Mouse (Mus musculus) hindbrain, embryonic 14.5 days (tissue): ENCODE results near the gene Sfxn5. TPM values are rescaled to one million over a fixed set of nuclear protein-coding genes. Genes with fewer than 3 reads are reported as not detected.
A peak's percentile ranks its signal among the peaks of the same experiment; 100 is the strongest.

Experiments
- ATAC-seq: fragments of 200-750 bp; cut with Nextera tagmentation; 2 replicates; pipeline ENCODE4 v1.8.0; 2017; ENCODE audit warnings: moderate number of reproducible peaks, mild to moderate bottlenecking, moderate TSS enrichment, moderate library complexity; ENCODE audit not compliant: low FRiP score
- DNase-seq: peaks from one replicate; pipeline ENCODE4 v3.0.0-alpha.2; 2015; ENCODE audit warnings: low spot score
- H3K27ac ChIP-seq: fragments of 300-500 bp; sonication (generic); 2 replicates; pipeline ENCODE4 v1.5.1; 2014; ENCODE audit warnings: mild to moderate bottlenecking, moderate library complexity
- H3K27me3 ChIP-seq: fragments of 300-500 bp; sonication (generic); 2 replicates; pipeline ENCODE4 v1.6.1; 2014; ENCODE audit warnings: mild to moderate bottlenecking, low read length, mixed read lengths; ENCODE audit not compliant: control insufficient read depth, insufficient read depth
- H3K36me3 ChIP-seq: fragments of 300-500 bp; sonication (generic); replicated peaks from 2 replicates; pipeline ENCODE4 v1.6.1; 2014; ENCODE audit not compliant: control insufficient read depth, insufficient read depth
- H3K4me1 ChIP-seq: fragments of 300-500 bp; sonication (generic); replicated peaks from 2 replicates; pipeline ENCODE4 v1.6.1; 2014; ENCODE audit warnings: antibody characterized with exemption, low read length, mixed read lengths; ENCODE audit not compliant: control insufficient read depth, insufficient read depth
- H3K4me2 ChIP-seq: fragments of 300-500 bp; sonication (generic); replicated peaks from 2 replicates; pipeline ENCODE4 v1.6.1; 2014; ENCODE audit warnings: mild to moderate bottlenecking, moderate library complexity
- H3K4me3 ChIP-seq: fragments of 300-500 bp; sonication (generic); replicated peaks from 2 replicates; pipeline ENCODE4 v1.5.1; 2014; ENCODE audit warnings: mild to moderate bottlenecking, low read length
- H3K9ac ChIP-seq: fragments of 300-500 bp; sonication (generic); 2 replicates; pipeline ENCODE4 v1.6.1; 2014
- H3K9me3 ChIP-seq: fragments of 300-500 bp; sonication (generic); 2 replicates; pipeline ENCODE4 v1.6.1; 2016; ENCODE audit warnings: low read length; ENCODE audit not compliant: control insufficient read depth
- whole genome bisulfite sequencing: fragments of 180-500 bp; shearing (Covaris S2); extraction: QIAGEN DNeasy Blood & Tissue Kit; methylation state at CpG from one replicate; pipeline ENCODE4 v1.1.7; 2014; 5-methylcytosine and 5-hydroxymethylcytosine counted together
- polyA plus RNA-seq: library from polyadenylated mRNA; unstranded; fragments of >200 nt; fragmentation: Nextera tagmentation; extraction: Ambion mirVana; gene quantifications from 2 replicates; pipeline ENCODE4 v1.2.1, GENCODE M21; 2014

Sfxn5 gene
- polyA plus RNA-seq, 1 experiment from 2014 or later, result 30.4 TPM

DNA sequence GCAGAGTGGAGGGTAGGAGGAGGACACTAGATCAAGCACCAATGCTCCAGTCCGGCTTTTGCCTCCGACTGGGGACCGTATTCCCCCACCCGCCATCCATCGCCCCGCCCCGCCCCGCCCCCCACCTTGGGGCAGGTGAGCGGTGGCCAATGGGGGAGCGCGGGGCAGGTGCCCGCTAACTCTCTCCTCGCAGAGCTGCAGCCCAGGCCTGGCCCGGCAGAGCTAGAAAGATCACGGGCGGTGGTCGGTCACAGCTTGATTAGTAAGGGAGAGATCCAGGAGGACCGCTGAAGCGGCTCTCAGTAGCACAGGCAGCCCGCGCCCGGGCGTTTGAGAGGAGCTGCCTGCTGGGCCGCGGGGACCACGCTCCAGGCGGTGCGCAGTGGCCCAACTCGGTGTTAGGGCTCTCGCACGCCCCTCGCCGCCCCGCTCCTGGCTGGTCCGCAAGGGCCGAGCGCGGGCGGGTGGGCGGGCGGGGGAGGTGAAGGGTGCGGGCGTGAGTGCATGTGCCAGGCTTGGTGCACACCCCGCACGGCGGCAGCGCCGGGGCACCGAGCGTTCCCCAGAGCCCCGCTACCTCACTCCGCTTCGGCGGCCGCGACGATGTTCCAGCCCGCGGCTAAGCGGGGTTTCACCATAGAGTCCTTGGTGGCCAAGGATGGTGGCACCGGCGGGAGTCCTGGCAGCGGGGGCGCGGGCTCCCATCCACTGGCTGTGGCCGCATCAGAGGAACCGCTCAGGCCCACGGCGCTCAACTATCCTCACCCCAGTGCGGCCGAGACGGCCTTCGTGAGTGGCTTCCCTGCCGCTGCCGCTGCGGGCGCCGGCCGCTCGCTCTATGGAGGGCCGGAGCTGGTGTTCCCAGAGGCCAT lies 145.6 kb downstream of the Sfxn5 start, which contains the start of gene Emx1:
TSS of gene Emx1 (plus strand) at position 99 of the 872 bp plus-strand sequence.
- Histone ChIP-seq H3K9me3 (no peaks in the 10 kb centered on the region), H3K4me1 (peaks cover 14% of the 10 kb centered on the region; the same call in 1 of the 2 replicates), H3K4me3 (peak within 1 kb of the TSS; percentile 31), H3K27ac (no peak within 1 kb of the TSS), H3K36me3 (no peaks in the 10 kb centered on the region), H3K4me2 (peak within 1 kb of the TSS; percentile 57), H3K27me3 (peaks cover 95% of the 10 kb centered on the region), H3K9ac (peak within 1 kb of the TSS; percentile 18; the same call in 1 of the 2 replicates)
- DNase-seq (no peak), ATAC-seq (peak; percentile 54; the same call in 1 of the 2 replicates)
- WGBS, result under 1% methylated on average over 80 of the region's 81 CpGs

DNA sequence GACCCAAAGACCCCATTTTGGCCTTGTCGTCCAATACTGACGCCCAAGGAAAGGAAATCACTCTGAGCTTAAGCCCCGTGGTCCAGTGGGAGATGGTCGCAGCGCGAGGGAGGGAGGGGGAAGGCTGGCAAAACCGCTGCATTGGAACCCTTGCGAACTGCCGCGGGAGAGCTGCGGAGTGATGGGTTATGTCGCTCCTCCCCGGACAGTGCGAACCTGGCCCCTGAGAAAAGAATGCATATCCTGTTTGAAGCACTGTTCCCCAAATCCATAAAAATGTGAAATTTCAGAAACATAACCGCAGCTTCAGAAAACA lies 146.5 kb downstream of the Sfxn5 start:
- WGBS, result under 1% methylated on average over 15 of the region's 15 CpGs
- Histone ChIP-seq H3K9ac (no peak overlapping the region), H3K27ac (no peak overlapping the region), H3K36me3 (no peaks in the 10 kb centered on the region), H3K4me3 (no peak overlapping the region), H3K9me3 (no peaks in the 10 kb centered on the region), H3K27me3 (peaks cover 86% of the 10 kb centered on the region), H3K4me1 (peaks cover 14% of the 10 kb centered on the region; the same call in 1 of the 2 replicates), H3K4me2 (no peak overlapping the region; the same call in 1 of the 2 replicates)
- ATAC-seq, result no peak
- DNase-seq, result no peak

DNA sequence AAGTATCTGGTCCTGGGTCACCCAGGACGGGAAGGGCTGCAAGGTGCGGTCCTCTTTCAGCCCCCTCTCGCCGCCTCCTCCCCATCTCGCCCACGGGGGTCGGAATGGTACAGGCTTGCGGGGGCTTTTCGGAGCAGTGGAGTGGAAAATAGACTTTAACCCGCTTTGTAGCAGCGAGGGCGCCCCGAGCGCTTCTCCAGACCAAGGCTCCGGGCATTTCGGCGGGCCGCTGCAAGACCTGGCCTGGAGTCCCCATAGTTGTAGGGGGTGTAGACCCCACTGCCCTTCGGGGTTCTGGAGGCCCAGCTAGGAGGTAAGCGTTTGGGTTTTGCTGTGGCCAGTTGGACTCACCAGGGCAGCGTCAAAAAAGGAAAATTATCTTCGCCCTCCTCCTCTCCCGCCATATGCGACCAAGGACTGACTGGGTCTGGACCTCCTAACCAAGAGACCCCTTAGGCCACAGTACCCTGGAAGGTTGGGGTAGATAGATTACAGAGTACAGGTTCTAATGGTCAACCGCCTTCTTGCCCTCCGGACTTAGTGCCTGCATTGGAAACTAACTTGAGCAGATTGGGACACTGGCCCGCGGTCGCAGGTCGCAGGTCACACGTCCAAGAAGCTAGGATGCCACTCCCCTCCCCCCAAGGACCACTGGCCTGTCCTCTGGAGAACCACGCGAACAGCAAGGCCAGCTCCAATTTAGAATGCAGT lies 147.0 kb downstream of the Sfxn5 start:
- no peaks in the 10 kb centered on the region for H3K36me3 ChIP-seq
- H3K27ac ChIP-seq, result no peak overlapping the region
- peaks cover 14% of the 10 kb centered on the region; the same call in 1 of the 2 replicates for H3K4me1 ChIP-seq
- H3K9ac ChIP-seq, result no peak overlapping the region
- 1% methylated on average over 33 of the region's 33 CpGs for WGBS
- no peak overlapping the region for H3K4me2 ChIP-seq
- no peak overlapping the region for H3K4me3 ChIP-seq
- no peak for DNase-seq
- ATAC-seq, result no peak
- H3K27me3 ChIP-seq, result peaks cover 81% of the 10 kb centered on the region
- no peaks in the 10 kb centered on the region for H3K9me3 ChIP-seq

DNA sequence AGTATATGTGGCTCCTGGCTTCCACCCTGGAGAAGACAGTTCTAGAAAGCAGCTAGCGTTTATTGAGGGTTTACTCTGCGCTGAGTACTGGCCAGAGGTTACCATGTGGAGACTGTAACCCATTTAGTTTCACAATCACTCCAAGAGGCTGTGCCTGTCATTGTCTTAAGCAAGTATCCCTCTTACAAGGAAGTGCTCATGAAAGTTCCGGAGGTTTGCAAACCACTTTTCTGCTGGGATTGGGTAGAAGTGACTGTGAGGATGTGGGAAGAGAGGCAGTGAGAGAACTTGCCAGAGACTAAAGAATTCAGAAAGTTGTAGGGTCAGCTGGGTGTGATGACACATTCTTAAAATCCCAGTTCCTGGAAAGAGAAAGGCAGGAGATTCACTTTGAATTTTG lies 149.3 kb downstream of the Sfxn5 start:
- no peak for DNase-seq
- no peak for ATAC-seq
- peaks cover 64% of the 10 kb centered on the region for H3K27me3 ChIP-seq
- WGBS, result 56% methylated on average over 3 of the region's 3 CpGs
- H3K4me3 ChIP-seq, result no peak overlapping the region
- no peak overlapping the region for H3K4me2 ChIP-seq
- H3K27ac ChIP-seq, result no peak overlapping the region
- H3K9ac ChIP-seq, result no peak overlapping the region
- no peaks in the 10 kb centered on the region for H3K9me3 ChIP-seq
- peaks cover 14% of the 10 kb centered on the region; the same call in 1 of the 2 replicates for H3K4me1 ChIP-seq
- no peaks in the 10 kb centered on the region for H3K36me3 ChIP-seq

DNA sequence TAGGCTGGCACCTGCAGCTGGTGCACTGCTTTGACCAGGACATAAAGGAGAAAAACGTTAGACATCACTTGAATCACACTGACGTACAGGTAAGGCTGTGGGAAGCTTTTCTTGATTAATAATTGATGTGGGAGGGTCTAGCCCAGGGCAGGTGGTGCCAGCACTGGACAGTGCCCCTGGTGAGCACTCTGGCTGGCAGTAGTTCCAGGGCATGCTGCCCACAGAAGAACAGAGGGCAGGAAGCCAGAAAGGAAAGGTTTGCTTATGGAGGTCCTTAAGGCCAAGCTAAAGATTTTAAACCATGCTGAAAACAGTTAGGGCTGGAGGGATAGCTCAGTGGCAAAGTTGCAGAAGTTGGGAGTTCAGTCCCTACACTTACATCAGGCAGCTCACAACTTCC lies 153.2 kb downstream of the Sfxn5 start:
- Histone ChIP-seq H3K27ac (no peak overlapping the region), H3K4me1 (no peaks in the 10 kb centered on the region), H3K27me3 (peaks cover 26% of the 10 kb centered on the region), H3K4me3 (no peak overlapping the region), H3K9ac (no peak overlapping the region), H3K9me3 (no peaks in the 10 kb centered on the region), H3K36me3 (no peaks in the 10 kb centered on the region), H3K4me2 (no peak overlapping the region)
- ATAC-seq (no peak), DNase-seq (no peak)
- WGBS, result 72% methylated on average over 2 of the region's 2 CpGs

DNA sequence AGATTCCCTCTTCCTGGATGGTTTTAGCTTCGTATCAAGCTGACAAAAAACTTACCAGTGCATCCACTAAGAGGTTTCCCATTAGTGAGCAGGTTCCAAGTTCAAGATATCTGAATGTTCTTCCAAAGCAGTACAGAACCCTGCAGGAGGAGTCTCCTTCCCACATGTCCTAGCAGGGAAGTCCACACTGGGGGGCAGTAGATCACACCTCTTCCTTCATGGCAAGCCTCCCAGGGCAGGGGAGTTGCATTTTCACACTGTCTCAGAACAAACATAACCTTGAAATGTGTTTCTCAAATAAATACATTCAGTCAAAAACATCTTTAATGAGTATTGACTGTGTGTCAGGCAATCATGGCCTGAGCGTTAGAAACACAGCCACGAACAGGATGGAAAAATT lies 153.7 kb downstream of the Sfxn5 start:
- DNase-seq (no peak), ATAC-seq (no peak)
- H3K4me1 ChIP-seq, result no peaks in the 10 kb centered on the region
- no peak overlapping the region for H3K4me3 ChIP-seq
- H3K9ac ChIP-seq, result no peak overlapping the region
- no peak overlapping the region for H3K27ac ChIP-seq
- peaks cover 24% of the 10 kb centered on the region for H3K27me3 ChIP-seq
- H3K9me3 ChIP-seq, result no peaks in the 10 kb centered on the region
- 75% methylated on average over 3 of the region's 3 CpGs for WGBS
- no peak overlapping the region for H3K4me2 ChIP-seq
- H3K36me3 ChIP-seq, result no peaks in the 10 kb centered on the region

DNA sequence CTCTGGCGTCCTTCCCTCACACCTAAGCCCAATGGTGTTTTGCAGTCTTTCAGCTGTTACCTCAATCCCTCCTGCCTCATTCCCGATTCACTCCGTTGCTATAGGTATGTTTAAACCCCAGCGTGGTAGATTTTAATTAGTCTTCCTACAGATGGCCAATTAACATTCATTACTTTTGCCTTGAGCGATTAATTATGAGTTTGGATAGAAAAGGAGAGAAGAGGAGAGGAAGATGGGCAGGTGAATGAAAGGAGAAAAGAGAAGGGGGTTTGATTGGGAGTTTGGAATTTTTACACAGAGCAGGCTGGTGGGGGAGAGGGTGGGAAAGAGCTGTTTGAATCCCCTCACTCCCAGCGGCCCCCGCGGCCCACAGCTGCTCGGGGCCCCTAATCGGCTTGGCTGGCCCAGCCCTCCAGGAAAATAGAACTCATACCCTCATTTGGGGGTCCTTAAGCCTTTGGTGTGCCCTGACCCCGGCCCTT lies 167.7 kb downstream of the Sfxn5 start:
- ATAC-seq (no peak; the same call in 1 of the 2 replicates), DNase-seq (peak; percentile 54)
- WGBS, result 36% methylated on average over 11 of the region's 11 CpGs
- H3K4me1 ChIP-seq, result no peaks in the 10 kb centered on the region
- no peaks in the 10 kb centered on the region for H3K27me3 ChIP-seq
- H3K27ac ChIP-seq, result no peak overlapping the region; the same call in 1 of the 2 replicates
- no peak overlapping the region for H3K4me2 ChIP-seq
- no peaks in the 10 kb centered on the region for H3K36me3 ChIP-seq
- H3K4me3 ChIP-seq, result no peak overlapping the region
- no peak overlapping the region for H3K9ac ChIP-seq
- no peaks in the 10 kb centered on the region for H3K9me3 ChIP-seq
